Mouse (Mus musculus) left cerebral cortex, postnatal 25 days (tissue): ENCODE measurements around the gene Bod1l. TPM values are rescaled to one million over a fixed set of nuclear protein-coding genes. Genes with fewer than 3 reads are reported as not detected.

Source experiments
- DNase-seq, 2 experiments: peaks; one replicate each; pipeline ENCODE4 v3.0.0; 2022; ENCODE audit warnings: low spot score in 2 of 2, mixed read lengths in 1 of 2
- intact Hi-C: fragments of 180-260 bp; cut with DNase I; formaldehyde crosslinking; loops from one replicate; pipeline ENCODE4 v1.15.1; 2025
- total RNA-seq, 2 experiments: library from RNA; stranded (reverse); gene quantifications; 2 replicates each; pipeline ENCODE4 v1.2.3; 2021

The Bod1l gene
- total RNA-seq, 2 experiments from 2014 or later, result 37.5 to 40.0 TPM

DNA sequence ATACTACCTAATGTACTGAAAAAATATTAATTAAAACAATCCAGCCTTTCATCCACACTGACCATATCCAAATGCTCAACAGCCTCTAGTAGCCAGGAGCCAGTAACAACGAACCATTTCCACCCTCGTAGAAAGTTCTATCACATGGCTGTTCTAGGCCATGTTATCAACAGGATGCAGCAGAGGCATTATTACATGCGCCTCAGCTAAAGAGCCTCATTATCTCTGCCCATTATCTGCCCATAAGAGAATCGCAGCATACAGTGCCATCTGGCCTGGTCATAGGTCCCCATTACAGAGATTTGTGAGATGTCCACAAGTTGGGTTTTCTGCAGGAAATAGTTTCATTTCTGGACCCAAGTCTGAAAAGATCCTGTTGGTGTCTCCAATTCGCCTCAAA lies 37.9 kb downstream of the Bod1l start:
- intact Hi-C loops, result no loop called here
- DNase-seq, result no peak

DNA sequence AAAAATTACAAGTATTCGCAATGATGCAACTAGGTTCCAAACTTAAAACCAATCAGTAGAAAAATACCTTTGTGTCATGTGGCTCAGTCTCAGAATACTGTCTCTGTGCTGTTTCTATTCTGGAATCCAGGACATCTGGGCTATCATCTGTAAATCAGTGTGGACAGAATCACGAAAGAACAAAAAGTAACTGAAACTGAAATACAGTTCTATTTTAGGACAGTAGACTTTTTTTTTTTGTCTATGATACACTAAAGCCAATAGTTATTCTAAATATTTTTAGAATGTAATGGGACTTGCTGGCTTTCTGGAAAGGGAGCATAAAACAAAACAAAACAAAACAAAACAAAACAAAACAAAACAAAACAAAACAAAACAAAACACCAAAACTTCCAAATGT lies 39.0 kb downstream of the Bod1l start:
- intact Hi-C loops, result no loop called here
- peak in 1 of 2 experiments; percentile 8 for DNase-seq

DNA sequence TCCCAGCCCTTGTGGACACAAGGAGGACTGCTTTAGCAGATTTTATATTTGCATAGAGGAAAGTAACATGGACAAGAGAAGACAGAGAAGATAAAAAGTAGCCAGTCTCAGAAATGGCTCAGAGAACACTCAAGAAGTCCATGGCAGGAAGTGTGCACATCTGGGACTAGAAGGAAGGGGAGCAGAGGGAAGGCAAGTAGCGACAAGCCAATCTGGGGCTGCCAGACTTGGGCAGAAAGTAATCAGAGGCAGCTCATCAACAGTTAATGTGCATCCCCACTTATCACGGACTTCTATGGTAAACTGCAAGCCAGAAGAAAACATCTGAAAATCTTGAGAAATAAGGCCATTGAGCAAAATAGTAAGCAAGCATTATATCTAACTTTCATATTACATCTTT lies 39.5 kb downstream of the Bod1l start:
- no peak for DNase-seq
- intact Hi-C loops, result no loop called here

DNA sequence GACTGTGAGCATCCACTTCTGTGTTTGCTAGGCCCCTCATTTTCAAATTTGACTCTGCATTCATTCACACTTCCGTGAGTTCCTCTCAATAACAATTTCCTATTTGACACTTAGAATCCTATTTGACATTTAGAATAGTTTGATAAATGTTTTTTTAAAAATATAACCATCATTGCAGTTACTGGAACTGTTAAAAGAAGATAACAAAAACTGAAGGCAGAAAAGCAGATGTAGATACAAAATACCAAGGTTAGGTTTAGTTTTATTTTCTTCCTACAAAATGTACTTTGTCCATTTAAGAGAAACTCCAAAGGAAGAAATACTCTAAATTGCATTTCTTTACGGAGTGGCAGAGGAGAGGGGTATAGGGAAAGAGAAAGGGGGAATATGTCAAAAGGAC lies 42.5 kb downstream of the Bod1l start:
- no peak for DNase-seq
- intact Hi-C loops, result no loop called here

GRCm38 (mm10) chr5:41794434-41794833 lies 49.7 kb downstream of the Bod1l start:
- intact Hi-C loops, result no loop called here
- DNase-seq, result peak in 1 of 2 experiments; percentile 59

- intact Hi-C loops, result no loop called here
- no peak for DNase-seq
Measured at GRCm38 (mm10) chr5:41790517-41790916, 53.6 kb downstream of the Bod1l start.

DNA sequence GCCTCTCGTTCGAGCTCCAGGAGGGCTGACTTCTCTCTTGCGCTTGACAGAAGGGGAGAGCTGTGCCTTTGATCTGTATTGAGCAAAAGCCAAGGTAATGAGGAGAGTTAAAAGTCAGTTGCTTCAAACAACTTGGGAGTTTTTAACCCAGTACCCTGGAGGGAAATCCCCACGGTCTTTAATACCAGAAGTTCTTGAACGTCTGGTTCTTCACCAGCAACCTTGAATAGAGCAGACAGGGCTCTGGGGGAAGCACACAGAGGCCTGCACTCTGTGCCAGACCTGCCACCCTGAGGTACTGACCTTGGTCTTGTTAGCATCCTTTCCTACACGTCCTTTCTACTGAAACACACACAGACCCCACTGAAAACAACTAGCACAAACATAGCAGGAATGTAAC lies 55.2 kb downstream of the Bod1l start:
- no peak for DNase-seq
- intact Hi-C loops, result no loop called here

GRCm38 (mm10) chr5:41781890-41782289 lies 62.2 kb downstream of the Bod1l start:
- no peak for DNase-seq
- intact Hi-C loops, result no loop called here

DNA sequence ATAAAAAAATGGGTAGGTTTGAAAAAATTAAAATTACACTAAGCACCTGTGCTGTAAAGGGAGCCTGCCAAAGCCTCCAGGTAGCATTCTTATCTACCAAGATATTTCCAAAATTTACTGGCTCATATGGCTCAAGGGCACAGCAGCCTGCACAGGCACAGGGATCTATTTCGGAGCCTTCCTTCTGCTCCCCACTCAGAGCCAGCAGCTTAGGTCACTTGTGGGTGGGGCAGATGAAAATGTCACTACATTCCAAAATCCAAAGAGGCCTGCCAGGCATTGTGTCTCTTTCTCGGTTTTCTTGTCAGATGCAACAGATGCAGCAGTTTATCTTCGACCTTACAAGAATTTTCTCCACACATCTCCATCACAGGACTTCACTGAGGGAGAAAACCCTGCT lies 64.1 kb downstream of the Bod1l start:
- intact Hi-C loops, result no loop called here
- DNase-seq, result no peak

DNA sequence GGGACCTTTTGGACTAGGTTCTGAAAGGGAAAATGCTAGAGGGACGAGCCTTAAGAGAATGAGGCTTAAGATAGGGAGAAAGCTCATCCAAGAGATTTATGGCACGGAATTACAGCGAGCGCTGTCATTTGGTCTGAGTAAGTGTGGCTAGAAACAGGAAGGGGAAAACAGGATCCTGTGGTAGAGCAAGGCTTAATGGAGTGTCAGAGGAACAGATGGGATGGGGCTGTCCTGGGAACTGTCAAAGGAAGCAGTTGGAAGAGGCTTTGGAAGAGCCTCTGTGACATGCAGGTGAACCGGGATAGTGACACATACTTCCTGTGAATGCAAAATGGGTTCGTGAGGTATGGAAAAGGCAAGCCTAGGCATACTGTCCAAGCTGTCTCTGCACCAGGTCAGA lies 68.4 kb downstream of the Bod1l start:
- intact Hi-C loops, result no loop called here
- DNase-seq, result no peak

GRCm38 (mm10) chr5:41775273-41775672 lies 68.8 kb downstream of the Bod1l start:
- no peak for DNase-seq
- intact Hi-C loops, result no loop called here

GRCm38 (mm10) chr5:41768382-41769040 lies 75.6 kb downstream of the Bod1l start:
- DNase-seq, result peak; percentile 82 to 86
- intact Hi-C loops, result loop anchor here (1.0 kb wide), 2 partner anchors 643 to 716 kb away; no protein-coding TSS in a partner anchor

DNA sequence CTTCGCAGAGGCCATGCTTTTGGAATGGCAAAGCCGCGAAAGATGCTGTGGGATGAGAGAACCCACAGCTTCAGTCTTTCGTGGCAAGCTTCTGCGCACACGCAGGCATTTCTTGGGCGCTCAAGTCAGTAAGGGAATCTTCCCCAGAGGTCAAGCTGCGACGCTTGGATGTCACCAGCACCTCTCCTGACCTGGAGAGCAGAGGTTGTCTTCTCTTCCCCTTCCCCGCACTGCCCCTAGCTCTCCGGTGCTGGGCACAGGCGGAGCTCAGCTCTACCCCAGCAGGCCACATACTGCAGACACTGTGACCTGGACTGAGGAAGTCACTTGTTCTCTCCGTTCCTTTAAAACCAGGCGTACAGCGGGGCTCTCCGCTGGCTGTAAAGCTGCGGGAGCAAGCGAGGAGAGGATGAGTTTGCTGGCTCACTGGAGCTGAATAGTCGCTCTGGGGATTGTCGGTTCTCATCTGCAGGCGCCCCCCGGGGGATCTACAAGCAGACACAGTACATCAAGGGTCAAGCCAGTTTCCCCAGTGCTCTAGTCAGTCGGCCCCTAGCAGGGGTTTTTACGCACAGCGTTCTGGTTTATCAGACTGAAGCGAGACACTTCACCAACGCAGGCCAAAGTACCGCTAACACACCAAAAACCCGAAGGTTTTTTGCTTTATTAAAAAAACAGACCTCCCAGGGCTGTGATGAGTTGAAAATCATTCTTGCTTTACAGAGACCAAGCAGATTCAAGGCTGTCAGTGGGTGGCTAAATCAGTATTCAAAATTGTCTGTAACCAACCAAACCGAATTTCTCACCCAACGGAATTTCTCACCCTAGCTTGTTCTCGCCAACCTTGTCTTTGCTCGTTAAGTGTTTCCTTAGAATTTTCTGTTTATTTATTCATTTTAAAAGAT lies 76.6 kb downstream of the Bod1l start:
- intact Hi-C loops, result loop anchor here (1.0 kb wide), 2 partner anchors 642 to 715 kb away; no protein-coding TSS in a partner anchor
- no peak for DNase-seq

DNA sequence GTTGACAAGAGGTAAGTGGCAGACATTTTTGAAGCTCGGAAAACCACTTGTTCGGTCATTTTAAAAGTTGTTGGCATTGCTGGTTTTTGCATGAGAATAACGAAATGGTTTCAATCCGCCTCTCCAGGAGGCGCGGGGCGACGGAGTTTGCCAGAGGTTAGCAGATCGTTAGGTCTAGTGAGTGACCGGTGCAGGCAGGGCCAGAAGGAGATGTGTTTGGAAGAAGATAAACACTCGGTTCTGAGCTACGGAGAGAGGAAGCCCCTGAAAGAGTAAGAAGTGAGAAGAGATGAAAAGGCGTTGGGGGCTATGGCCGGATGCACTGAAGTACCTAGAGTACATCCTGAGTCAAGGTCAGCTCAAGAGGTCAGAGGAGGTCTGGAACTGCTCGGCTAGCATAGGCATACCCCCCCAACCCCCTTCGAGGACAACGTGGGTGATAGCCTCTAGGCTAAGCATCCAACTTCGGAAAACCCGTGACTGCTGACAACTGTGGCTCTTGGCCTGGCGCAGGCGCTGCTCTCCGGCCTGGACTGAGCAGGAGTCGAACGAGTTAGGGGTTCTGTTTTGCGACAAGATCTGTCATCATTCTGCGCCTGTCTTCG lies 77.6 kb downstream of the Bod1l start:
- DNase-seq, result no peak
- intact Hi-C loops, result no loop called here

DNA sequence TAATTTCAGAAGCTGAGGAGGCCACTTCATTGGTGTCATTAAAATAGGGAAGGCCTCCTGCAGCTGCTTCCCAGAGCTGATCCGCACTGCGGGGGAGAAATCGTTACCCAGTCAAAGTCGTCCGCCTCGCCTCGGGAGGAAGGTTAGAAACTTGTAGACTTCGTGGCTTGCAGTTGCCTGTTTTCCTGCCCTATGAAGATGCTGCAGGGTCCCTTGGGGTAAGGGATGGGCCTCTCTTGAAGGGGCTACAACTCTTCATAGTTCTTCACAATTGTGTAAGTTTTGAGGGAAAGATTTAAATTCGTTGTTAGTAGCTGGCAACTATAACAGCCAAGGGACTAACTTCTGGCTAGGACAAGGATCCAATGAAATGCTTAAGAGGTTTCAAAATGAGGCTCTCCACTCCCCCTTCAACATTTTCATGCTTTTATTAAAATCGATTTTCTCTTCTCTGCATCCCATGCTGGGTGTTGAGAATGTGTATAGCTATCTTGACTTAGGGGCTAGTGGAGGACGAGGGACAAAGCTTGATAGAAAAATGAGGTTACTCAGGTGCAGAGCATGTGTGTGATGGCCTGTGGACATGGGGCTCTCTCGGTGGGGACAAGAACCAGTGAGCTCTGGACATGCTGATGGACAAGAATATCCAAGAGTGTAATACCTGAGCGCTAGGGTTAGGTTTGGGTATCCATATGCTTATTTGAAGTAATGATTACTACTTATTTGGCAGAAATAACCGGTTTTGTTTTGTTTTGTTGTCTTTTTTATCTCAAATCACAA lies 78.3 kb downstream of the Bod1l start:
- intact Hi-C loops, result no loop called here
- DNase-seq, result no peak

- intact Hi-C loops, result loop anchor here (2.0 kb wide), 1 partner anchor 55 kb away; the partner anchor contains the start of gene Rab28
Measured at GRCm38 (mm10) chr5:41763731-41764721, 80.1 kb downstream of the Bod1l start, which contains the start of gene Nkx3-2. TSS of gene Nkx3-2 (minus strand) at chr5:41764501.

GRCm38 (mm10) chr5:41762947-41763730 lies 81.0 kb downstream of the Bod1l start:
- intact Hi-C loops, result loop anchor here (2.0 kb wide), 1 partner anchor 54 kb away; the partner anchor contains the start of gene Rab28

More at GRCm38 (mm10) chr5:41763731-41764721, 80.1 kb downstream of the Bod1l start, which contains the start of gene Nkx3-2:
- no peak for DNase-seq

More at GRCm38 (mm10) chr5:41762947-41763730, 81.0 kb downstream of the Bod1l start:
- no peak for DNase-seq
